Mouse (Mus musculus) heart, adult 2 months (tissue): Measurements from ENCODE around the gene Habp2.

ENCODE experiments used
- CTCF ChIP-seq: fragments of 200-600 bp; IDR thresholded peaks from 2 replicates; pipeline ENCODE4 v1.8.1; 2022; ENCODE audit warnings: antibody characterized with exemption, mild to moderate bottlenecking, moderate library complexity
- POLR2A ChIP-seq: fragments of 200-500 bp; IDR thresholded peaks from 2 replicates; pipeline ENCODE4 v1.6.1; 2011; ENCODE audit warnings: mild to moderate bottlenecking, low read depth, low read length, control low read depth; ENCODE audit not compliant: insufficient read depth

DNA sequence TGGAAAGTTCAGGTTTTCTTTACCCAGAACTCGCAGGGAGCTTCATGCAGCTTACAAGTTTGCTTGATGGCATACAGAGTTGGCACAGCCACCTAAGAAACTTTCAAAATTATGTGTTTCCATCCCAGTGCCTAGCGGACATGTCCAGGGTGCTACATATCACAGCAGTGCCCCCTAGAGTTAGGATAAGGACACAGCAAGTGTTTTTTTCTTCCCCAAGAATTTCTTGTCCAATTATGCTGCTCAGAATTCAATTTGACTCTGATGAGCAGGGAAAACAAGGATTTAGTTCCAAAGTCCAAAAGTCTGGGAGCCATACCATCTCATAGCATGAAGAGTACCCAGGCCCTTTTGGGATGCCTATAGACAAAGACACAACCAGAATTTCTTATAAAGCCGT is 59.1 kb downstream of the Habp2 start:
- TF ChIP-seq CTCF (peak; percentile 73), POLR2A (no peak)
